Mouse (Mus musculus): ENCODE data around the gene Slc6a13.
A peak's percentile ranks its signal among the peaks of the same experiment; 100 is the strongest.

Gene Slc6a13

DNA sequence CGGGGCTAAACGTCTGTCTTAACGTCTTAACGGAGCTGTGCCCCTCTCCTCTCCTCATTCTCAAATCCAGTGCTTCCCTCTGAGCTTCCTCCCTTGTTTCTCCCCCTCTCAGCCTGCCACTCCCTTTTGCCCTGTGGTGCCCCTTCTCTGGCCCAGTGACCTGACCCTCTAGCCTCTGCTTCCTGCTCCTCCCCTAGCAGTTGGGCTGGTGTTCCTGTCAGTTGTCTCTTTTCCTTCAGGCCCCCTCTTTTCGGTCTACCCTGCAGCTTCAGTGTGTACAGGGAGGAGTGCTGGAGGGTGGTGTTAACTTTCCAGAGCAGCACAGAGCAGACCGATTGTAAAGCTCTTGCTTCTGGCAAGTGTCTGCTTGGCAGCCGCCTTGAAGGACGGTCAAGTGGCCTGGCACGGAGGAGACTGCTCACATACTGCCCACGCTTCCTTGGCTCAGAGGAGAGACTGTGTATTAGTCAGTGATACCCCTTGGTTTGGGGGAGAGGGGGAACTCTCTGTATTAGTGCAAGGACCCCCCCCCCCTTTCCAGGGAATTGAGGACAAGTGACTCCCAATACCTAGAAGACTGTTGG is 26.6 kb downstream of the Slc6a13 start:
- no peak for DNase-seq (ENCODE audit: low spot score in 2 of 2)

DNA sequence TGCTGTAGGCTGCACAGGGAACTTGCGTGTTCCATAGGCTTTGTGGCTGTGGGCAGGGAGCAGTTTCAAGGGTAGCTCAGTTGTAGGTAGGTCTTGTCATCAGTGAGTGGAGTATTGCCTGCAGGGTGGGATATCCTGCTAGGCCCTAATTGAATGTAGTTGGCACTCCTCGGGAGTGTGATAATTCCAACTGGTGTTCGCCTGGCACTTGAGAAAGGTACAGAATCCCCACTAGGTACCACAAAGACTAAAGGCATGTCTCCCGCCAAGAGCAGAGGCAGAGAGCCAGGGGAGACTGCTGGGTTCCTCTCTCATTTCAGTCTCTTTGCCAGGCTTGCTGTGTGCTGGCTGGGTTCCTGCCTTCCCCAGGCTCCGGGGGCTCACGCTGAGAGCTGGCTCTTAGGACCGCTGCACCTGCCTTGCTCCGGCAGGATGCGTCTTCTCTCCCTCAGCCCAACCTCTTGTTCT is 28.4 kb downstream of the Slc6a13 start:
- no peak for DNase-seq (ENCODE audit: low spot score in 2 of 2)

GRCm38 (mm10) chr6:121329848-121330508 is 30.0 kb downstream of the Slc6a13 start:
- no peak for DNase-seq (ENCODE audit: low spot score in 2 of 2)

DNA sequence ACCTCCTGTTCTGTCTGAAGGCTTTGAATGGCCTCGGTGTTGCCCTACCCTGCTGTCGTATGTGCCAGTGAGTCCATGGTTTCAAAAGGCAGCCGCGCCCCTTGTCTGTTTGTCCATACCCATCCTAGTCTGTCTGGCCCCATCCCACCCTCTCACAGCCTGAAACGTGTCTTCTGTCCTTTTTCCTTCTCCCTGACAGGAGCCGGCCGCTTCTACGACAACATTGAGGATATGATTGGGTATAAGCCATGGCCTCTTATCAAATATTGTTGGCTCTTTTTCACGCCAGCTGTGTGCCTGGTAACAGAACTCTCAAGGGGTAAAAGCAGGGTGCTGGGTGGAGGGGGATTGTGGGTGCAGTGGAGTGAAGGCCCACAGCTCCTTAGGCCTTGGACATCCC is 35.8 kb downstream of the Slc6a13 start:
- DNase-seq (ENCODE audit: low spot score in 2 of 2): no peak

DNA sequence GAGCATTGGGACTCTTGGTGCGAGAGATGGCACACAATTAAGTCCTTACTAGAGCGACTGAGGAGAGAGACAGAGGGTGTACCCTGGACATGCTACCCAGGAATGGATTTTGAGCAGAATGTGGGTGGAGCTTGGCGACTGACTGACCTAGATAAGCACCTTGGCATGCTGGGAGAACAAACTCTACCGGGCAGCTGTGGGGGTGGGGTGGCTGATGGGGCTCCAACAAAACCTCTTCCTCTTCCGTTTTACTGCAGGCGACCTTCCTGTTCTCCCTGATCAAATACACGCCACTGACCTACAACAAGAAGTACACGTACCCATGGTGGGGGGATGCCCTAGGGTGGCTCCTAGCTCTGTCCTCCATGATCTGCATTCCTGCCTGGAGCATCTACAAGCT is 36.5 kb downstream of the Slc6a13 start:
- DNase-seq (ENCODE audit: low spot score in 2 of 2): peak; percentile 79 to 83

- DNase-seq (ENCODE audit: low spot score in 2 of 2): no peak
Observed at GRCm38 (mm10) chr6:121337229-121337628, 37.2 kb downstream of the Slc6a13 start.

- DNase-seq (ENCODE audit: low spot score in 2 of 2): peak; percentile 82 to 90
Observed at GRCm38 (mm10) chr6:121337770-121338518, 37.9 kb downstream of the Slc6a13 start.

- DNase-seq (ENCODE audit: low spot score in 2 of 2): no peak
Observed at GRCm38 (mm10) chr6:121338519-121338896, 38.5 kb downstream of the Slc6a13 start.

DNA sequence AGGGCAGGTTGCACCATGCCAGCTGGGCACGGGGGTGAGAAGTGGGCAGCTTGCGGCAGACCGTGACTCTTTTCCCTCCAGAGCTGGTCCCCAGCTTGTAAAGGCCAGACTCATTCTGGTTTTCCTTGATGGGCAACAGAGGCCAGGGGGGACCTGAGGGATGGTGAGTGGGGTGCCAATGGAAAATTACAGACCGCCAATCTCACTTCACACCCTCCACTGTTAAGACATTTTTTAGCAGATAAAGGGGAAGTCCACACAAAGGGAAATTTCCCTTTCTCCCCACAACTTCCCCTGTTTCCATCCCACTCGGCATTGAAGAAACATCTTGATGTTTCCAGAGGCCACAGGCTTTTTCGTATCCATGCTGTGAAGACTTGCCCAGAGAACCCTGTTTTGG is 41.6 kb downstream of the Slc6a13 start:
- DNase-seq (ENCODE audit: low spot score in 2 of 2): no peak

DNA sequence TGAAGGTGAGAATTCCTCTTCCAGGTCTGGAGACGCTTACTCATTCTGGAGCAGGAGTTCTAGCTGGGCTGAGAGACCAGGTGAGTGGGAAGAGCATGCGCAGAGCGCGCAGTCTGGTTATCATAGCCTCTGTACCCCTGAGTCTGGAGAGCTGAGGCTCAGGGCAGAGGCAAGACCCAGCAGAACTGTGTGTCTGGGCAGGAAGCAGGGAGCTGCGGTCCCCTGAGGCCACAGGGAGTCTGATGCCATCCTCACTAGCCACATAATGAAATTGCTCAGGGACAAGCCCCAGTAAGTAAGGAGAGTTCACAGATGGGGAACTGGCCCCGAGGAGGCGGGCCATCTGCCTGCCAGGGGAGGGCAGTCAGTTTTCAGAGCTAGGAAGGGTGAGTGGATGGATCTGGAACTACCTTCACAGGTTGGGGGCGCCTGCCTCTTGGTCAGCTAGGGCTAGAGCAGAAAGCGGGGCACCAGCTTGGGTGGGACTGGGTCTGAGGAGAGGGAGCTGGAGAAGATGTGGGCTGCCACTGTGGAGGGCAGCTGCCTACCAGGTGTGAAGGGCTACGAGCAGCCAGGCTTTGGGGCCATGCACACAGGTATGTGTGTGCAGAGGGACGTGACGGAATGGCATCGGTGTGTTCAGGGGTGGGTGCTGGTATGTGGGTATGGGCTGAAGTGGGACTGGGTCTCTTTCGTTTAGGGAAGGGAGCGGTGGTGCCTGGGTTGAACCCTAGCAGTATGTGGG is 43.2 kb downstream of the Slc6a13 start, which contains the start of gene Slc6a12:
Slc6a12 (plus strand) TSS at position 51 of the 745 bp plus-strand sequence.
- DNase-seq (ENCODE audit: low spot score in 2 of 2): peak in 1 of 2 experiments; percentile 33

- no peak for DNase-seq (ENCODE audit: low spot score in 2 of 2)
Observed at GRCm38 (mm10) chr6:121343771-121344123, 43.7 kb downstream of the Slc6a13 start.

DNA sequence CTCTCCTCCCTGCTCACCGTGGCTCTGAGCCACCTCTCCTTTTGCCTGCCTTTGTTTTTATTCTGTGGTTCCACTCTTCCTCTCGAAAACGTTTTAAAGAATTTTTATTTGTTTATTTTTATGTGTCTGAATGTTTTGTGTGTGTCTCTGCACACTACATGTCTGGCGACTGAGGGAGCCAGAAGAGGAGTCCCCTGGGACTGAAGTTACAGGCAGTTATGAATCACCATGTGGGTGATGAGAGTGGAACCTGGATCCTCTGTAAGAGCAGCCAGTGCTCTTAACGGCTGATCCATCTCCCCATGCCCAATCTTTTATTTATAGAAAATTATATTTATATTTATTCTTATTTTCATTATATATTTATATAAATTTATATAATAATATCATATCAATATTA is 44.3 kb downstream of the Slc6a13 start:
- no peak for DNase-seq (ENCODE audit: low spot score in 2 of 2)

DNA sequence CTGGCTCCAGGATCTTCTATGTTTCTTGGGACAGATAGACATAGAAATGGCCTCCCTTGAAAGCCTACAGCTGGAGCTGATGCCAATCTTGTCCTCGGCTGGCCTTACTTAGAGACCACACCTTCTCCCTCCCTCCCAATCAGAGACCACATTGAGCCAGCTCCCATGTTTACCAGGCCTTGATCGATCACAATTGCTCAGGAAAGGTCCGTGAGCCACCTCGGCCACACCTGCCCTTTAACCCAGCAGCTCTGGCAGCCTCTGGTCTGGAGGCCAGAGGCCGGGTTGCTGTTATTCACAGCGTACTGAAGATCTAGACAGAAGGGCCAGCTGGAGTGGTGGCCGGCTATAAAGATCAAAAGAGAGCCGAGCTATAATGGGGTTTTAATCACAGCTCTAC is 46.4 kb downstream of the Slc6a13 start:
- DNase-seq (ENCODE audit: low spot score in 2 of 2): no peak

DNA sequence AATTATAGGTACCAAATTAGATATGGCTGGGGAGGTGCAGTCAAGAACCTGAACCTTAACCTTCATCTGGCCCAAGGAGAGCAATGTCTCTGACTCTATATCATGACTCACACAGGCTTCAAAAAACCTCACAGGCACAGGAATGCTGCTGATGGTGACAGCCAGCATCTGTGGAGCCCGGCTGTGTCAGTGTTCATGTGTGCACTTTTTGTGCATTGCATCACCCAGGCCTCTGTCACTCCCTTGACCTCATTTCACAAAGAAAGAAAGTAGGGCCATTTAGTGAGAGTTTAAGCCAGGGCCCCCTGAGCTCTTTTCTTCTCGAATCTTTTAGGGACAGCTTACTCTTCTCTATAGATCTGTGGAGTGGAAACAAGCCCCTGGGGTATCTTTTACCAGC is 52.2 kb downstream of the Slc6a13 start:
- no peak for DNase-seq (ENCODE audit: low spot score in 2 of 2)

GRCm38 (mm10) chr6:121356041-121356440 is 56.0 kb downstream of the Slc6a13 start:
- DNase-seq (ENCODE audit: low spot score in 2 of 2): no peak

DNA sequence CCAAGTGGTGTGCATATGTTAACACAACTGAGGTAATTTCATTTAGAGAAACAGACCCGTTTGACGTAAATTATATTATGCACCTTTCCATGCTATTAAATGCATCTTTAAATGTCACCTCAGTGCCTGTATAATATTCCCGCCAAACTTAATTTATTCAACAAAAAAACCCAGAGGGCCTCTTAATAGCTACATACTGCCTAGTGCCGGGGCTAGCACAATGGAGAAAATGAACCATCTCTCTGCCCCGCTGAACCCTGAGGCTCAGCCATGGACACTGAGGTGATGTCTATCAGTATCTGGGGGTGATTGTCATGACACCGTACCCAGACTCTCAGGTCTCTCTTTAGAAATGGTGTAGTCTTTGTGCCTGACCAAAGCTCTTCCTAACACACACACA is 57.2 kb downstream of the Slc6a13 start:
- DNase-seq (ENCODE audit: low spot score in 2 of 2): no peak

DNA sequence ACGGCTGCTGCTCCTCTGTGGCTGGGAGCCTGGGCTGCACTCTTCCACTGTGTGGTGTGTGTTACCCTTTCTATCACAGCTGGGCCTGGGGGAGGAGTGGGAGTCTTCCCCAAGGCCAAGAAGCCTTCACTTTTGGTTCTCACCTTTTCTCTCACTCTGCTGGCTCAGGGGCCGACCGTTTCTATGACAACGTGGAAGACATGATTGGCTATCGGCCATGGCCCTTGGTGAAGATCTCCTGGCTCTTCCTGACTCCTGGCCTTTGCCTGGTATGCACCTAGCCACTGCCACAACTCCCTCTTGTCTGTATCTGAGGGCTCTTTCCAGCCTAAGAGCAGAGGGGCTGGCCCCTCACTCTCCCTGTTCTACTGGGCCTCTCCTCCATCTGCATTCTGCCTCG is 63.0 kb downstream of the Slc6a13 start:
- no peak for DNase-seq (ENCODE audit: low spot score in 2 of 2)

DNA sequence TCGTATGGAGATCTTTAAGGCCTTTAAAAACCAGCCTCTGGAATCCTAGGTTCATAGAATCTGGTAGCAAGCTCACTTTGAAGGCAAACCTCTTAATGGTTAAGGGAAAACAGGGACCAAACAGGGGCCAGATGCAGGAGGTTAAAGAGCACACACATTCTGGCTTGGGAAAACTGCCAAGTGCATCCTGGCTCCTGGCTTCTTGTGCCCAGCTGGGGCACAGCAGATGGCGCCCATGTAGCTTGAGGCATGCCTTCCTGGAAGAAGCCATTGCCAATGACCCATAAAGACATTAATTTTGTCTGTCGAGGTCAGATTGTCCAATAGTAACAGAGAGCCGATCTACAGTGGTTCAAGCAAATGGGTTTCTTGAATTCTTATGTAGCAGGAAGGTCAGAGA is 63.9 kb downstream of the Slc6a13 start:
- DNase-seq (ENCODE audit: low spot score in 2 of 2): no peak

- DNase-seq (ENCODE audit: low spot score in 2 of 2): peak; percentile 23 to 70
Observed at GRCm38 (mm10) chr6:121366537-121366936, 66.5 kb downstream of the Slc6a13 start.

GRCm38 (mm10) chr6:121367099-121367498 is 67.1 kb downstream of the Slc6a13 start:
- no peak for DNase-seq (ENCODE audit: low spot score in 2 of 2)

DNA sequence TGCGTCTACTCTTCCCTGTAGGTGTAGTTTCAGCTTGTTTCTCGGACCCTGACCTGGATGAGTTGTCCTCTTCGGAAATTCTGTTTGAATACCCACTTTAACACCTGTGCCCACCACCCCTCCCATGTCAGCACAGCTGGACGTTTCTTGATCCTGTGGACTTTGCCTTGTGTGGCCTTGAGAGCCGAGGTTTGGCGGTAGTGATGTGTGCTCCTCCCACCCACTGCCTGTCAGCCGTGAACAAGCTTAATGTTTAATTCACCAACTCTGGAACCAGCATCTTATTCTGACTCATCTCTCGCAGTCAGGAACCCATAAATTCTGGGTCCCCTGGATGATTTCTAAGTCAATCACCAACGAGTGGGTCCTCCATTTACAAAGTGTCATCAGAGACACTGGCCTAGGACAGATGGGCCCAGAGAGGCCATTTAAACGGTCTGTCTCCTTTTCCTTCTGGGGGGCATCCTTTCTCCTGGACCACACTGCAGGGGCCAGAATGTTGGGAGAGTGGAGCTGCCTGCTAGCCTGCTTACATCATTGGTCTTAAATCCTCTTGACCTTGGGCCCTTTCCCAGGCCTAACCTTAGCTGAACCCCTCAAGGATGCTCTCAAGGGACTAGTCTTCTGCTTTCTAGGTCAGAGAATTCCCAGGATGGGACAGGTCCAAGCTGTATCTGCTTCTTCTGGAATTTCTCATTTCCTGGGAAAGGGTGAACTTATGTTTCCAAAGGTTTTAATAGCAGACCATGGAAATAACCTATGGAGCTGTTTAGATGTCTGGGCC is 71.4 kb downstream of the Slc6a13 start:
- no peak for DNase-seq (ENCODE audit: low spot score in 2 of 2)
